Mouse (Mus musculus) embryonic fibroblast, embryonic 13.5 days (primary cell): Measurements from ENCODE around the gene Cfap299.
A peak's percentile ranks its signal among the peaks of the same experiment; 100 is the strongest.

ENCODE experiments used
- CTCF ChIP-seq: IDR thresholded peaks from 2 replicates; pipeline ENCODE4 v1.5.1; 2011; ENCODE audit warnings: mild to moderate bottlenecking, control low read depth, low read length, moderate library complexity, borderline replicate concordance; ENCODE audit not compliant: insufficient read depth
- POLR2A ChIP-seq: IDR thresholded peaks from 2 replicates; pipeline ENCODE4 v1.6.1; 2011; ENCODE audit warnings: low read depth, mild to moderate bottlenecking, control low read depth, low read length, moderate library complexity

GRCm38 (mm10) chr5:98363428-98363827 is 34.3 kb downstream of the Cfap299 start:
- TF ChIP-seq CTCF, result peak; percentile 36; the same call in 1 of the 2 replicates
- TF ChIP-seq POLR2A, result no peak
